ENCODE assay signal across 20 mouse cellular contexts in genomic region chr6:8399710-8400109, GRCm38 (mm10).
DNase-seq lines count a peak whose midpoint lies in the region; ATAC-seq lines count a peak whose summit lies in the region.
"Had no signal": no experiment of that assay in that cellular context is flagged by ENCODE, and none has a peak within 500 bp of the region (broad histone marks: within the 10 kb centered on the region; RNA-seq: fewer than 3 reads in every experiment).

No protein-coding gene starts in this region.

- no peaks in the 10 kb centered on the region for H3K9me3 ChIP-seq in forebrain, embryonic 12.5 days
- no peaks in the 10 kb centered on the region for H3K9me3 ChIP-seq in forebrain, embryonic 15.5 days
- no peaks in the 10 kb centered on the region for H3K9me3 ChIP-seq in forebrain, embryonic 13.5 days (replicated peaks)
- H3K9me3 ChIP-seq in forebrain, embryonic 16.5 days (ENCODE audit: control insufficient read depth, low read length) = no peaks in the 10 kb centered on the region
- H3K9me3 ChIP-seq: embryonic facial prominence, embryonic 13.5 days; embryonic facial prominence, embryonic 15.5 days had no signal

- H3K4me3 ChIP-seq in forebrain, embryonic 12.5 days (replicated peaks) = no peak overlapping the region
- H3K4me3 ChIP-seq in forebrain, embryonic 15.5 days = no peak overlapping the region
- H3K4me3 ChIP-seq in forebrain, embryonic 13.5 days = no peak overlapping the region
- no peak overlapping the region for H3K4me3 ChIP-seq in forebrain, embryonic 16.5 days (replicated peaks; ENCODE audit: low read length)
- H3K4me3 ChIP-seq: embryonic facial prominence, embryonic 13.5 days; embryonic facial prominence, embryonic 15.5 days; erythroblast, embryonic 14.5 days had no signal

- no peaks in the 10 kb centered on the region for H3K27me3 ChIP-seq in forebrain, embryonic 12.5 days
- no peaks in the 10 kb centered on the region for H3K27me3 ChIP-seq in forebrain, embryonic 15.5 days
- H3K27me3 ChIP-seq in forebrain, embryonic 13.5 days = no peaks in the 10 kb centered on the region
- H3K27me3 ChIP-seq in forebrain, embryonic 16.5 days (replicated peaks; ENCODE audit: control insufficient read depth, insufficient read depth, low read length) = no peaks in the 10 kb centered on the region
- H3K27me3 ChIP-seq: embryonic facial prominence, embryonic 13.5 days; embryonic facial prominence, embryonic 15.5 days had no signal

- peak; percentile 42; the same call in 1 of the 2 replicates for ATAC-seq in forebrain, embryonic 12.5 days (ENCODE audit: low FRiP score)
- no peak for ATAC-seq in forebrain, embryonic 15.5 days (replicated peaks)
- peak; percentile 50; the same call in 1 of the 2 replicates for ATAC-seq in forebrain, embryonic 13.5 days
- ATAC-seq in forebrain, embryonic 16.5 days = peak; percentile 26; the same call in 1 of the 2 replicates

- 38% methylated on average over 1 of the region's 1 CpGs for WGBS in forebrain, embryonic 12.5 days
- WGBS in forebrain, embryonic 15.5 days = 24% methylated on average over 1 of the region's 1 CpGs
- 18% methylated on average over 1 of the region's 1 CpGs for WGBS in forebrain, embryonic 13.5 days
- WGBS in forebrain, embryonic 16.5 days = 16% methylated on average over 1 of the region's 1 CpGs

- H3K4me2 ChIP-seq in forebrain, embryonic 12.5 days = no peak overlapping the region
- H3K4me2 ChIP-seq in forebrain, embryonic 15.5 days (replicated peaks) = no peak overlapping the region
- no peak overlapping the region for H3K4me2 ChIP-seq in forebrain, embryonic 13.5 days
- H3K4me2 ChIP-seq in forebrain, embryonic 16.5 days (ENCODE audit: low read length) = no peak overlapping the region
- H3K4me2 ChIP-seq: embryonic facial prominence, embryonic 13.5 days; embryonic facial prominence, embryonic 15.5 days had no signal

- intact Hi-C loops in heart, postnatal 14 days (cut with DNase I) = loop anchor here (5.0 kb wide), 1 partner anchor 62 kb away; no protein-coding TSS in a partner anchor

- 0 out of 2 replicates have a peak, but pooled peaks cover 7% of the 10 kb centered on the region for H3K36me3 ChIP-seq in forebrain, embryonic 12.5 days (replicated peaks)
- no peaks in the 10 kb centered on the region for H3K36me3 ChIP-seq in forebrain, embryonic 15.5 days
- H3K36me3 ChIP-seq in forebrain, embryonic 13.5 days (ENCODE audit: poor library complexity, severe bottlenecking) = no peaks in the 10 kb centered on the region
- H3K36me3 ChIP-seq in forebrain, embryonic 16.5 days (ENCODE audit: control insufficient read depth, insufficient read depth) = peaks cover 2% of the 10 kb centered on the region; the same call in 1 of the 2 replicates
- H3K36me3 ChIP-seq: embryonic facial prominence, embryonic 13.5 days; embryonic facial prominence, embryonic 15.5 days had no signal

- no peak overlapping the region for H3K9ac ChIP-seq in forebrain, embryonic 12.5 days
- no peak overlapping the region for H3K9ac ChIP-seq in forebrain, embryonic 15.5 days (replicated peaks)
- no peak overlapping the region for H3K9ac ChIP-seq in forebrain, embryonic 13.5 days
- no peak overlapping the region for H3K9ac ChIP-seq in forebrain, embryonic 16.5 days (replicated peaks; ENCODE audit: low read depth, low read length)
- H3K9ac ChIP-seq: embryonic facial prominence, embryonic 13.5 days; embryonic facial prominence, embryonic 15.5 days had no signal

- no peak overlapping the region for H3K27ac ChIP-seq in forebrain, embryonic 12.5 days
- no peak overlapping the region for H3K27ac ChIP-seq in forebrain, embryonic 15.5 days (replicated peaks)
- H3K27ac ChIP-seq in forebrain, embryonic 13.5 days = no peak overlapping the region
- H3K27ac ChIP-seq in forebrain, embryonic 16.5 days (ENCODE audit: low read length) = peak overlapping the region; percentile 10; the same call in 1 of the 2 replicates
- H3K27ac ChIP-seq: embryonic facial prominence, embryonic 13.5 days; embryonic facial prominence, embryonic 15.5 days had no signal

- peaks cover 18% of the 10 kb centered on the region for H3K4me1 ChIP-seq in forebrain, embryonic 12.5 days
- peaks cover 9% of the 10 kb centered on the region for H3K4me1 ChIP-seq in forebrain, embryonic 15.5 days
- H3K4me1 ChIP-seq in forebrain, embryonic 13.5 days = peaks cover 17% of the 10 kb centered on the region
- peaks cover 5% of the 10 kb centered on the region for H3K4me1 ChIP-seq in forebrain, embryonic 16.5 days (replicated peaks; ENCODE audit: control insufficient read depth, insufficient read depth, low read length)
- H3K4me1 ChIP-seq: embryonic facial prominence, embryonic 13.5 days; embryonic facial prominence, embryonic 15.5 days had no signal

- no peak for DNase-seq in heart, postnatal 14 days
- no peak for DNase-seq in frontal cortex, adult 2 months (ENCODE audit: extremely low spot score in 1 of 2, low spot score in 1 of 2)
- DNase-seq in adrenal gland, postnatal 10 days = no peak
- DNase-seq: adrenal gland, adult 2 months; adrenal gland, postnatal 14 days; adrenal gland, postnatal 36 days; cerebellum, adult 11 months; cerebellum, adult 18-20 months; cerebellum, adult 8-10 months; cerebellum, adult 9-11 months; cerebellum, postnatal 14 days; cerebellum, postnatal 36 days; embryo, embryonic 11 days had no signal
